Mouse (Mus musculus) neural tube, embryonic 15.5 days (tissue): ENCODE data around the gene Sema4b. TPM values are rescaled to one million over a fixed set of nuclear protein-coding genes. Genes with fewer than 3 reads are reported as not detected.

ENCODE experiments used
- ATAC-seq: fragments of 200-750 bp; cut with Nextera tagmentation; 2 replicates; pipeline ENCODE4 v1.8.0; 2017; ENCODE audit warnings: mild to moderate bottlenecking, moderate TSS enrichment, moderate library complexity; ENCODE audit not compliant: low FRiP score
- H3K27ac ChIP-seq: fragments of 300-500 bp; sonication (generic); replicated peaks from 2 replicates; pipeline ENCODE4 v1.5.1; 2015; ENCODE audit warnings: mild to moderate bottlenecking, inconsistent platforms
- H3K27me3 ChIP-seq: fragments of 300-500 bp; sonication (generic); replicated peaks from 2 replicates; pipeline ENCODE4 v1.6.1; 2015; ENCODE audit warnings: inconsistent platforms
- H3K36me3 ChIP-seq: fragments of 300-500 bp; sonication (generic); 2 replicates; pipeline ENCODE4 v1.6.1; 2015; ENCODE audit warnings: inconsistent platforms
- H3K4me1 ChIP-seq: fragments of 300-500 bp; sonication (generic); 2 replicates; pipeline ENCODE4 v1.6.1; 2015; ENCODE audit warnings: inconsistent platforms
- H3K4me2 ChIP-seq: fragments of 300-500 bp; sonication (generic); 2 replicates; pipeline ENCODE4 v1.6.1; 2015; ENCODE audit warnings: inconsistent platforms, mild to moderate bottlenecking, moderate library complexity
- H3K4me3 ChIP-seq: fragments of 300-500 bp; sonication (generic); replicated peaks from 2 replicates; pipeline ENCODE4 v1.5.1; 2015; ENCODE audit warnings: mild to moderate bottlenecking, inconsistent platforms
- H3K9ac ChIP-seq: fragments of 300-500 bp; sonication (generic); replicated peaks from 2 replicates; pipeline ENCODE4 v1.6.1; 2015; ENCODE audit warnings: mild to moderate bottlenecking, inconsistent platforms
- H3K9me3 ChIP-seq: fragments of 300-500 bp; sonication (generic); replicated peaks from 2 replicates; pipeline ENCODE4 v1.6.1; 2016; ENCODE audit warnings: inconsistent platforms
- WGBS: fragments of 180-500 bp; shearing (Covaris S2); methylation state at CpG from one replicate; pipeline ENCODE4 v1.1.7; 2015; ENCODE audit warnings: mixed read lengths; 5-methylcytosine and 5-hydroxymethylcytosine counted together
- polyA plus RNA-seq: library from polyadenylated mRNA; unstranded; fragments of >200 nt; fragmentation: Nextera tagmentation; extraction: Ambion mirVana; gene quantifications from 2 replicates; pipeline ENCODE4 v1.2.1, GENCODE M21; 2015

Gene Sema4b
- 22.7 and 25.8 TPM in 2 replicates for polyA plus RNA-seq

- H3K27ac ChIP-seq, result peak within 1 kb of the TSS; percentile 83
- H3K27me3 ChIP-seq, result no peaks in the 10 kb centered on the region
- WGBS, result under 1% methylated on average over 51 of the region's 51 CpGs
- peak; percentile 91 for ATAC-seq
- peak within 1 kb of the TSS; percentile 53 for H3K4me3 ChIP-seq
- H3K9me3 ChIP-seq, result no peaks in the 10 kb centered on the region
- H3K9ac ChIP-seq, result peak within 1 kb of the TSS; percentile 52
- H3K36me3 ChIP-seq, result no peaks in the 10 kb centered on the region
- H3K4me2 ChIP-seq, result peak within 1 kb of the TSS; percentile 74
- H3K4me1 ChIP-seq, result peaks cover 56% of the 10 kb centered on the region
These were observed at the start of gene Sema4b for GRCm38 (mm10) chr7:80186531-80187296. TSS of gene Sema4b (plus strand) at chr7:80186841.

- Histone ChIP-seq H3K4me2 (no peak overlapping the region), H3K9me3 (no peaks in the 10 kb centered on the region), H3K4me3 (no peak overlapping the region), H3K36me3 (no peaks in the 10 kb centered on the region), H3K4me1 (peaks cover 13% of the 10 kb centered on the region), H3K27ac (no peak overlapping the region), H3K9ac (no peak overlapping the region), H3K27me3 (no peaks in the 10 kb centered on the region)
- no peak for ATAC-seq
- 76% methylated on average over 1 of the region's 1 CpGs for WGBS
These were observed 48.3 kb upstream of the Sema4b start for GRCm38 (mm10) chr7:80138375-80138774.

GRCm38 (mm10) chr7:80140815-80141214 is 45.8 kb upstream of the Sema4b start:
- Histone ChIP-seq H3K4me3 (no peak overlapping the region), H3K9ac (0 out of 2 replicates have a peak overlapping the region, but pooled peaks have one; percentile 14), H3K4me2 (peak overlapping the region; percentile 27; the same call in 1 of the 2 replicates), H3K4me1 (peaks cover 13% of the 10 kb centered on the region), H3K9me3 (no peaks in the 10 kb centered on the region), H3K27me3 (no peaks in the 10 kb centered on the region), H3K36me3 (no peaks in the 10 kb centered on the region), H3K27ac (no peak overlapping the region)
- peak; percentile 84; the same call in 1 of the 2 replicates for ATAC-seq
- 18% methylated on average over 9 of the region's 9 CpGs for WGBS

GRCm38 (mm10) chr7:80143331-80144273 is 43.0 kb upstream of the Sema4b start:
- Histone ChIP-seq H3K4me1 (peaks cover 13% of the 10 kb centered on the region), H3K9me3 (no peaks in the 10 kb centered on the region), H3K9ac (no peak overlapping the region), H3K27me3 (no peaks in the 10 kb centered on the region), H3K27ac (peak overlapping the region; percentile 28; the same call in 1 of the 2 replicates), H3K36me3 (no peaks in the 10 kb centered on the region), H3K4me3 (no peak overlapping the region), H3K4me2 (peak overlapping the region; percentile 32)
- WGBS, result 35% methylated on average over 22 of the region's 22 CpGs
- no peak for ATAC-seq

GRCm38 (mm10) chr7:80144695-80145094 is 41.9 kb upstream of the Sema4b start:
- Histone ChIP-seq H3K9ac (no peak overlapping the region), H3K4me2 (no peak overlapping the region), H3K4me1 (peaks cover 20% of the 10 kb centered on the region), H3K36me3 (no peaks in the 10 kb centered on the region), H3K4me3 (no peak overlapping the region), H3K27me3 (no peaks in the 10 kb centered on the region), H3K27ac (no peak overlapping the region), H3K9me3 (no peaks in the 10 kb centered on the region)
- no peak for ATAC-seq
- 94% methylated on average over 7 of the region's 7 CpGs for WGBS

GRCm38 (mm10) chr7:80146077-80146476 is 40.6 kb upstream of the Sema4b start:
- Histone ChIP-seq H3K4me2 (no peak overlapping the region), H3K27me3 (no peaks in the 10 kb centered on the region), H3K4me1 (peaks cover 19% of the 10 kb centered on the region), H3K9ac (no peak overlapping the region), H3K27ac (no peak overlapping the region), H3K36me3 (no peaks in the 10 kb centered on the region), H3K4me3 (no peak overlapping the region), H3K9me3 (no peaks in the 10 kb centered on the region)
- WGBS, result 92% methylated on average over 8 of the region's 8 CpGs
- no peak for ATAC-seq

- H3K4me2 ChIP-seq, result peak overlapping the region; percentile 26
- no peaks in the 10 kb centered on the region for H3K9me3 ChIP-seq
- no peaks in the 10 kb centered on the region for H3K36me3 ChIP-seq
- WGBS, result 41% methylated on average over 9 of the region's 9 CpGs
- no peaks in the 10 kb centered on the region for H3K27me3 ChIP-seq
- peaks cover 9% of the 10 kb centered on the region; the same call in 1 of the 2 replicates for H3K4me1 ChIP-seq
- H3K9ac ChIP-seq, result no peak overlapping the region
- peak overlapping the region; percentile 43 for H3K27ac ChIP-seq
- ATAC-seq, result peak; percentile 55
- H3K4me3 ChIP-seq, result no peak overlapping the region
These were observed 37.3 kb upstream of the Sema4b start for GRCm38 (mm10) chr7:80149356-80149755.

- H3K4me3 ChIP-seq, result no peak overlapping the region
- ATAC-seq, result no peak
- 66% methylated on average over 6 of the region's 6 CpGs for WGBS
- H3K9ac ChIP-seq, result no peak overlapping the region
- no peak overlapping the region for H3K27ac ChIP-seq
- H3K27me3 ChIP-seq, result no peaks in the 10 kb centered on the region
- H3K9me3 ChIP-seq, result no peaks in the 10 kb centered on the region
- H3K4me1 ChIP-seq, result peaks cover 12% of the 10 kb centered on the region
- H3K4me2 ChIP-seq, result no peak overlapping the region
- H3K36me3 ChIP-seq, result no peaks in the 10 kb centered on the region
These were observed 34.5 kb upstream of the Sema4b start for GRCm38 (mm10) chr7:80152152-80152551.

GRCm38 (mm10) chr7:80152756-80153155 is 33.9 kb upstream of the Sema4b start:
- H3K4me3 ChIP-seq, result no peak overlapping the region
- H3K4me1 ChIP-seq, result peaks cover 12% of the 10 kb centered on the region
- no peaks in the 10 kb centered on the region for H3K36me3 ChIP-seq
- no peaks in the 10 kb centered on the region for H3K9me3 ChIP-seq
- no peak for ATAC-seq
- H3K9ac ChIP-seq, result no peak overlapping the region
- H3K27ac ChIP-seq, result no peak overlapping the region
- H3K27me3 ChIP-seq, result no peaks in the 10 kb centered on the region
- 91% methylated on average over 8 of the region's 8 CpGs for WGBS
- no peak overlapping the region for H3K4me2 ChIP-seq

- no peaks in the 10 kb centered on the region for H3K36me3 ChIP-seq
- H3K4me1 ChIP-seq, result peaks cover 5% of the 10 kb centered on the region
- H3K27me3 ChIP-seq, result no peaks in the 10 kb centered on the region
- no peak overlapping the region for H3K4me3 ChIP-seq
- H3K4me2 ChIP-seq, result no peak overlapping the region
- H3K9ac ChIP-seq, result no peak overlapping the region
- WGBS, result 81% methylated on average over 3 of the region's 3 CpGs
- H3K9me3 ChIP-seq, result no peaks in the 10 kb centered on the region
- H3K27ac ChIP-seq, result no peak overlapping the region
- no peak for ATAC-seq
These were observed 32.0 kb upstream of the Sema4b start for GRCm38 (mm10) chr7:80154689-80155088.

GRCm38 (mm10) chr7:80156711-80157227 is 29.9 kb upstream of the Sema4b start:
- Histone ChIP-seq H3K4me3 (no peak overlapping the region), H3K4me2 (no peak overlapping the region), H3K9me3 (no peaks in the 10 kb centered on the region), H3K9ac (no peak overlapping the region), H3K27me3 (no peaks in the 10 kb centered on the region), H3K4me1 (peaks cover 10% of the 10 kb centered on the region; the same call in 1 of the 2 replicates), H3K27ac (no peak overlapping the region), H3K36me3 (no peaks in the 10 kb centered on the region)
- WGBS, result 52% methylated on average over 13 of the region's 13 CpGs
- no peak for ATAC-seq
